Mouse (Mus musculus) granulocyte monocyte progenitor cell, adult 5-6 weeks (primary cell): ENCODE measurements around the gene Tmem209. TPM values are rescaled to one million over a fixed set of nuclear protein-coding genes. Genes with fewer than 3 reads are reported as not detected.

Experiments used
- ATAC-seq: replicated peaks from 2 replicates; pipeline ENCODE4 v1.8.0; 2016; ENCODE audit warnings: mild to moderate bottlenecking, moderate TSS enrichment, inconsistent platforms; ENCODE audit not compliant: poor library complexity, severe bottlenecking
- total RNA-seq, 2 experiments: library from RNA; stranded (forward) in 1 of 2; stranded (reverse) in 1 of 2; fragments of 200-712, 200-1000 nt in 1 of 2; fragments of >200 nt in 1 of 2; fragmentation: Nextera tagmentation in 1 of 2; gene quantifications; 2 replicates each; pipeline ENCODE4 v1.2.3; 2014 to 2017

Gene Tmem209
- total RNA-seq, 2 experiments from 2014 or later: 38.2 to 65.8 TPM

DNA sequence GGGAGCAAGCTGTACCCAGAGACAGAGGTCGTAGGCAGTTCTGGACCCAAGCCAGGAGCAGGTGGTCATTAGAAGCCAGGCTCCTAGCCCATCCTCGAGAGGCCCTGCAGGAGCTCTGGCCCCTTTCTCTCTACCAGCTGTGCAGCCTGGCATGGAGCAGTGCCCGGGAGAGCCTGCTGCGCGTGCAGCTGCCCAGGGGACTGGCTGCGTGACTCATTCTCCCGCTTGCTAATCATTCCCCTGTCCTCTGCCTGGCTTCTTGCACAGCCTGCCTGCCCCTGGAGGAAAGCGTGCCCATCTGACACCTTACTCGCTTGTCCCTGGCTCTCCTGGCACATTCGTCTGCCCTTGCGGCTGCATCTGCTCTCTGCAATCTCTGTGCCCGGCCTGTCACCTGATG, 40.2 kb downstream of the Tmem209 start:
- no peak for ATAC-seq

DNA sequence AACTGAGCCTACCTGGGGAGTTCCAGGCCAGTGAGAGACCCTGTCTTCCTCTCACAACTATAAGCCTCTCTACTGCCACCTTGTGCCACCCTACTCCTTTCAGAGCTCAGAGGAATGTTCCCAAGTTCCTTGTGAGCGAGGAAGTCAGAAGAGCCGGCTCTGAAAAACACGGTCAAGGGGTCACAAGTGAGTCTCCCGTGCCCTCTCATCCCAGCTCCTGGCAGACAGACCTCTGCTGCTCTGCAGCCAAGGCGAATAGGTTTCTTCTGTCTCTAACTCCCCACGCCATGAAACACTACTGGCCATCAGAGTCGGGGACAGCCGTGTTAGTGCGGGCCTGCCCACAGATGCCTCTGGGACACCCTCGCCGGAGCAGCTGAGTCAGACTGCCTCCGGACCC, 40.9 kb downstream of the Tmem209 start:
- peak; percentile 72 for ATAC-seq

GRCm38 (mm10) chr6:30468058-30468457, 41.5 kb downstream of the Tmem209 start:
- ATAC-seq: no peak

GRCm38 (mm10) chr6:30465586-30465985, 44.0 kb downstream of the Tmem209 start:
- no peak for ATAC-seq

- ATAC-seq: no peak
Measured at GRCm38 (mm10) chr6:30462822-30463221, 46.8 kb downstream of the Tmem209 start.

DNA sequence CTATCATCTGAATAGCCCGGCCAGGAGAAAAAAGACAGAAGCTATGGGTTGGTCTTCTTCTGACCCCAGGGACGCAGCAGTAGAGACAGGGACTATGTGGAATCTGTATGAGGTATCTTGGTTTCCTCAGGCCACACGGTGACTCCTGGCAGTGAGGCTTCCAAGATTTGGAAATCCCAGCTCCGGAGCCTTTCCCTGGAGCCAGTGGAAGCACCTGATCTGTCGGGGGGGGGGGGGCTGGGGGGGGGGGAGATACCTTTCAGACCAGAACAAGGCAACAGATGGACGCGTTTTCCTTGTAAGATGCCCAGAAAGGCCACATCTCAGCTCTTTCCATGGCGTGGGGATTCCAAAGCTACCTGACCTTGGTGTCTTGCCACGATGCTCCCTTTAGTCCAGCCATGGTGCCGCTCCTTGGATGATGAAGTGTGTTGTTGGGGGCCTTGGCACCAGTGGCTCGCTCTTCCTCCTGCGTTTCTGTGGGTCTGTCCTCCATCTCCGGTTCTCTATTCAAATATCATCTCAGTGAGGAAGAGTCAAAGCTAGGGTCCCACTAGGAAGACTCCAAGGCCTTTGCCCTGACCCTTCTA, 47.7 kb downstream of the Tmem209 start:
- ATAC-seq: no peak

DNA sequence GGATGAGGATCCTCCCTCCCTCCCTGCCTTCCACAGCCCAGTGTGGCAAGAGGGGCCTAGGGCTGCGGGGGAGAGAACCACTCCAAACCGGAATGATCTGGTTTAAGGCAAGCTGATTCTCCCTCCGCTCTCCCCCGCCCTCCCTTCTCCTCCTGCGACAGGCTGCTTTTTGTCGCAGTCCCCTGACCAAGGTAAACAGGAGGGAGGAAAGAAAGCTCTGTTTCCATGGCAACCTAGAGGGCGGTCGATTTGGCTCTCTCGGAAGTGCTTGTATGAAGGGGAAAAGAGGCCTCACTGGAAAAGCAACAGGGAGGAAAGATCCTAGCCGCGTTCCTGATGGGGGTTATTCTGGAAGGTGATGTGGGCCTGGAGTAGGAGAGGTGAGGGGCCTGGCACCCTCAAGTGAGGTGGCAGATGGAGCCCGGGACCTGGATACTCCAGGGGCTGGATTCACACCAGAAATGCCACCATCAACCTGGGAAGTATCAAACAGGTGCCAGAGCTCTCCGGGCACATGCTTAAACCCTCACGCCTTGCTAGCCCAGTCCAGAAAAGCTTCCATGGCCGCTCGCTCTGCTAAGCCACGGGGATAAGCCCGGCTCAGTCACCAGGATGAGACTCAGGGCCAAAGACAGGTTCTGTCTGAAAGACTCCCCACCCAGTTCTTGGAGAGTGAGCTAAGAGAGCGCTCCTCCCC, 48.7 kb downstream of the Tmem209 start:
- ATAC-seq: peak; percentile 39

- peak; percentile 86 for ATAC-seq
Measured at GRCm38 (mm10) chr6:30459811-30460749, 49.5 kb downstream of the Tmem209 start.

DNA sequence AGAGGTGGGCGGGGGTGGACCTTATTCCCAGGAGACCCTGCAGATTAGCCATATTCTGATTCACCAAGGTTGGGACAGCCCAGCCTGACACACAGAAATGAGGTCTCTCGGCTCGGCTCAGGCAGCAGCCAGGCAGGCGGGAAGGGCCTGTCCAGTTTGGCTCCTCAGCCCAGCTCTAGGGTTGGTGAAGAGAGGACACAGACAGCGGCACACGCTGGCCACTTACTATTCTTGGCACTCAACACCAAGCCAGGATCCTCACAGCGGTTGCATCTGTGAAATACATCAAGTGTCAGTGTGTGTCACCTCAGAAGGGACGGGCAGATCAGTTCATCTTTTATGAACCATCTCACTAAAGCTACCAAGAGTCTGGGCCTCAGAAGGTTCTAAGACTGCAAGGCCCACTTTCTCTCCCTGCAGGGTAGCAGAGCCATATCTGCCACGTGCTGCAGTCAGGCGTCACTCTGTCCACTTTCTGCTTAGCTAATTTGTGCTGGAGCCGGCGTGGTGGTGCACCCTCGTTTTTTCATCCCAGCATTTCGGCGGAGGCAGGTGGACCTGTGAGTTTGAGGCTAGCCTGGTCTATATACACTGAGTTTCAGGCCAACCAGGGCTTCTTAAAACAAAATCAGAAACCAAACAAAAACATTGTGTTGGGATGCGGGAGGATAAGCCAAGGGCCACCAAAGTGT, 50.4 kb downstream of the Tmem209 start:
- no peak for ATAC-seq

- ATAC-seq: no peak
Measured at GRCm38 (mm10) chr6:30458626-30459025, 51.0 kb downstream of the Tmem209 start.

DNA sequence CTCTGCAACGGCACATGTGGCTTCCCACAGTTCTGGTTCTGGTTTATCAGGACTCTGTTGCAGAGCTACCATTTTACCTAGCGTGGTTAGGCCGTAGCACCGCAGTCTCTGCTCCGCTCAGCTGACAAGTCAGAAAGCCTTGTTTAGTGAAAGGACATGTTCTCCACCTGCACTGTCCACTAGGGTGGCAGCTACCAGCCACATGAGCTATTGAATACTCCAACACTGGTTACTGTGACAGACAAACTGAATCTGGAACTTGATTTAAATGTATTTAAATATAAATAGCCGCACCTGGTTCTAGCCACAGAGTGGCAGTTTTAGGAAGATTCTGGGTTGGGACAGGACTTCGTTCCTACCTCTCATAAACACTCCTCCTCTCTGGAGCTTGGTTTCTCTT, 52.6 kb downstream of the Tmem209 start:
- no peak for ATAC-seq

- no peak for ATAC-seq
Measured at GRCm38 (mm10) chr6:30439576-30439975, 70.0 kb downstream of the Tmem209 start.

- no peak for ATAC-seq
Measured at GRCm38 (mm10) chr6:30437054-30437453, 72.5 kb downstream of the Tmem209 start.

GRCm38 (mm10) chr6:30436476-30436875, 73.1 kb downstream of the Tmem209 start:
- ATAC-seq: no peak

DNA sequence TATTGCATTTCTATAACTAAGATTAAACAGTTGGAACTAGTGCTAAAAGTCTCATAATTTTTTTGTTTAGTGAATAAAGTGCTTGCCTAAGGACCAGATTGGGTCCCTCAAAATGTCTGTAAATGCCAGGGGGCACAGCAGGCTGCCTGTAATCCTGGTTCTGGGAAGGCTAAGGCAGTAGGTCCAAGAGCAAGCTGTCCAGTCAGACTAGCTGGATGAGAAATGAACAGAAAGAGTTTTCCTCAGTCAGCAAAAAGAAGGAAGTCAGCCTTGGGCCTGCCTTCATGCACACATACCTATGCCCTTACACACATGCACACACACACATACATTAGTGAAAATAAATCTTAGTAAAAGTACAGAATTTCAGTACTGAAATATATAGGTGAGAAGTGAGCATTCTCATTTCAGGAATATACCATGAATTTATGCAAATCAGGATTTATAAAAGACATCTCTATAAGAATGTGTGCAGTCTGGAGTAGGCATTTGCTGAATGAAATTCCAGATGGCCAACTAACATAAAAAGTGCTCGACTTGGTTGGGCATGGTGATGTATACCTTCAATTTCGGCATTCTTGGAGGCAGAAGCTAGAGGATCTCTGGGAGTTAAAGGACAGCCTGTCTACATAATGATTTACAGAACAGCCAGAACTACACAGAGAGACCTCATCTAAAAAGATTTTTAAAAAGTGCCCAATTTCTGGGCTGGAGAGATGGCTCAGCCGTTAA, 77.0 kb downstream of the Tmem209 start:
- no peak for ATAC-seq

Other genes starting within 250 kb of the Tmem209 start
- 6.4 and 7.9 TPM in 2 replicates for gene Ube2h, start 205.2 kb downstream of the Tmem209 start, total RNA-seq (2014; fragmentation: Nextera tagmentation)
- 4.4 and 6.5 TPM in 2 replicates for gene Ube2h, start 205.2 kb downstream of the Tmem209 start, total RNA-seq (2017)
- gene Zc3hc1, start 118.8 kb downstream of the Tmem209 start, total RNA-seq (2014; fragmentation: Nextera tagmentation): 36.6 and 37.9 TPM in 2 replicates
- gene Zc3hc1, start 118.8 kb downstream of the Tmem209 start, total RNA-seq (2017): 40.6 and 45.1 TPM in 2 replicates
- 30.9 and 31.9 TPM in 2 replicates for gene Klhdc10, start 107.9 kb downstream of the Tmem209 start, total RNA-seq (2014; fragmentation: Nextera tagmentation)
- 52.7 and 57.6 TPM in 2 replicates for gene Klhdc10, start 107.9 kb downstream of the Tmem209 start, total RNA-seq (2017)
- gene Ssmem1, start 66 bp upstream of the Tmem209 start, total RNA-seq (2014; fragmentation: Nextera tagmentation): not detected in 2 replicates
- 0.21 TPM in 1 of 2 replicates, not detected in the other for gene Ssmem1, start 66 bp upstream of the Tmem209 start, total RNA-seq (2017)
- gene Cpa2, start 31.8 kb upstream of the Tmem209 start, total RNA-seq (2014; fragmentation: Nextera tagmentation): not detected in 2 replicates
- 0.30 and 1.1 TPM in 2 replicates for gene Cpa2, start 31.8 kb upstream of the Tmem209 start, total RNA-seq (2017)
- gene Cpa4, start 58.6 kb upstream of the Tmem209 start, total RNA-seq (2014; fragmentation: Nextera tagmentation): not detected in 2 replicates
- gene Cpa4, start 58.6 kb upstream of the Tmem209 start, total RNA-seq (2017): not detected in 2 replicates
- gene Cpa5, start 101.2 kb upstream of the Tmem209 start, total RNA-seq (2014; fragmentation: Nextera tagmentation): not detected in 2 replicates
- gene Cpa5, start 101.2 kb upstream of the Tmem209 start, total RNA-seq (2017): not detected in 2 replicates
- gene Cpa1, start 129.4 kb upstream of the Tmem209 start, total RNA-seq (2014; fragmentation: Nextera tagmentation): not detected in 2 replicates
- not detected in 2 replicates for gene Cpa1, start 129.4 kb upstream of the Tmem209 start, total RNA-seq (2017)
- 3.4 and 3.7 TPM in 2 replicates for gene Cep41, start 184.0 kb upstream of the Tmem209 start, total RNA-seq (2014; fragmentation: Nextera tagmentation)
- gene Cep41, start 184.0 kb upstream of the Tmem209 start, total RNA-seq (2017): 3.2 and 6.1 TPM in 2 replicates
- not detected in 2 replicates for gene Mest, start 213.8 kb upstream of the Tmem209 start, total RNA-seq (2014; fragmentation: Nextera tagmentation)
- gene Mest, start 213.8 kb upstream of the Tmem209 start, total RNA-seq (2017): 0.09 TPM in 1 of 2 replicates, not detected in the other